Comparison of ENCODE assay signal across 13 mouse cellular contexts in genomic region chr11:67366936-67367335, GRCm38 (mm10). TPM values are rescaled to one million over a fixed set of nuclear protein-coding genes. Genes with fewer than 3 reads are reported as not detected.
"Had no signal": no experiment of that assay in that cellular context is flagged by ENCODE, and none has a peak within 500 bp of the region (broad histone marks: within the 10 kb centered on the region; RNA-seq: fewer than 3 reads in every experiment).

No protein-coding gene starts in this region.

- H3K27ac ChIP-seq: limb, embryonic 15.5 days; liver, embryonic 12.5 days; midbrain, embryonic 13.5 days; neural tube, embryonic 15.5 days had no signal

- DNase-seq: kidney, adult 11 months; kidney, adult 9 months; kidney, postnatal 10 days; thymus, postnatal 36 days had no signal

- H3K27me3 ChIP-seq: limb, embryonic 15.5 days; liver, embryonic 12.5 days; midbrain, embryonic 13.5 days; neural tube, embryonic 15.5 days had no signal

- H3K4me2 ChIP-seq: limb, embryonic 15.5 days; liver, embryonic 12.5 days; midbrain, embryonic 13.5 days; neural tube, embryonic 15.5 days had no signal

- ATAC-seq: liver, embryonic 12.5 days; midbrain, embryonic 13.5 days had no signal

- H3K36me3 ChIP-seq: limb, embryonic 15.5 days; liver, embryonic 12.5 days; midbrain, embryonic 13.5 days; neural tube, embryonic 15.5 days had no signal

- H3K4me3 ChIP-seq: limb, embryonic 15.5 days; liver, embryonic 12.5 days; midbrain, embryonic 13.5 days; myocyte; neural tube, embryonic 15.5 days had no signal

- H3K4me1 ChIP-seq: liver, embryonic 12.5 days; midbrain, embryonic 13.5 days had no signal

- H3K9ac ChIP-seq: limb, embryonic 15.5 days; liver, embryonic 12.5 days; midbrain, embryonic 13.5 days; neural tube, embryonic 15.5 days had no signal

- H3K9me3 ChIP-seq: limb, embryonic 15.5 days; liver, embryonic 12.5 days; midbrain, embryonic 13.5 days; neural tube, embryonic 15.5 days had no signal

RNA-seq across cellular contexts. Expression of gene Myh13, which starts 45.5 kb away (rescaled TPM):
- total RNA-seq: megakaryocyte-erythroid progenitor cell, adult 5-6 weeks had no signal
- polyA plus RNA-seq: large intestine, adult 2 months; liver, embryonic 12.5 days; liver, embryonic 16.5 days; midbrain, embryonic 13.5 days; small intestine, adult 2 months had no signal
